Mouse (Mus musculus): ENCODE results near the gene Eva1c. TPM values are rescaled to one million over a fixed set of nuclear protein-coding genes. Genes with fewer than 3 reads are reported as not detected.

Gene Eva1c
- total and polyA plus RNA-seq, 2 experiments from 2014 or later: 1.7 to 11.4 TPM

- DNase-seq (ENCODE audit: low spot score) (peak; percentile 26), ATAC-seq (ENCODE audit: insufficient read depth, low read depth) (peak; percentile 51)
- 41% methylated on average over 4 of the region's 4 CpGs for WGBS
Observed at GRCm38 (mm10) chr16:90901364-90901763, 74.8 kb downstream of the Eva1c start.

DNA sequence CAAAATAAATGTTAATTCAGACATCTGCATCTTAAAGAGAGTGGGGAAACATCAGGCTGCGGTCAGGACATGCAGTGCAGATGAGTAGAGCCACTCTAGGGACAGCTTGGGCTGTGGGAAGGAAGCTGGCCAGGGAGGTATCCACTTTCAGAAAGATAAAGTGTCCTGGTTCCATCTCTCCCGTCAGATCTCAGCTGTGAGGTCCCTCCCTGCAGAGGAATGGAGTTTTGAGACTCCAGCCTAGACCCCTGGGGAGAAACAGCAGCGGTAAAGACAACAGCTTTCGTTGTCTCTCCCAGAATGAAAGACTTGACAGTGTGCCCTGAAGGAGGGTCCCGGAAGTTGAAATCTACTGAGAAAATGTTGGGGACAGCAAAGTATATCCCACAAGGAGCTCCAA is 76.8 kb downstream of the Eva1c start:
- ATAC-seq (ENCODE audit: insufficient read depth, low read depth) (no peak), DNase-seq (ENCODE audit: low spot score) (peak; percentile 36)
- no peak overlapping the region for H3K4me3 ChIP-seq (ENCODE audit: low read depth, low read length)
- no peak overlapping the region for H3K4me2 ChIP-seq (ENCODE audit: low read depth, low read length)
- no peak for TF ChIP-seq EP300 (IDR thresholded peaks at IDR 0.05; ENCODE audit: low read depth)
- no peak for TF ChIP-seq CTCF (IDR thresholded peaks at IDR 0.05; ENCODE audit: low read depth)
- H3K27ac ChIP-seq (ENCODE audit: low read depth): peak overlapping the region; percentile 6; the same call in 1 of the 2 replicates
- H3K4me1 ChIP-seq (ENCODE audit: control insufficient read depth, insufficient read depth): peaks cover 14% of the 10 kb centered on the region
- peaks cover 5% of the 10 kb centered on the region; the same call in 1 of the 2 replicates for H3K27me3 ChIP-seq (ENCODE audit: control insufficient read depth, insufficient read depth, low read length)
- no peaks in the 10 kb centered on the region for H3K9me3 ChIP-seq (replicated peaks; ENCODE audit: control insufficient read depth, low read length)
- 57% methylated on average over 5 of the region's 5 CpGs for whole genome bisulfite sequencing
- H3K9ac ChIP-seq (replicated peaks; ENCODE audit: low read depth, low read length): no peak overlapping the region
- no peaks in the 10 kb centered on the region for H3K36me3 ChIP-seq (replicated peaks; ENCODE audit: control insufficient read depth, insufficient read depth, low read length)

More at GRCm38 (mm10) chr16:90901364-90901763, 74.8 kb downstream of the Eva1c start:
- peak overlapping the region; percentile 30; the same call in 1 of the 2 replicates for H3K27ac ChIP-seq (ENCODE audit: low read depth)
- no peaks in the 10 kb centered on the region for H3K36me3 ChIP-seq (replicated peaks; ENCODE audit: control insufficient read depth, insufficient read depth, low read length)
- no peak overlapping the region for H3K4me3 ChIP-seq (ENCODE audit: low read depth, low read length)
- peaks cover 21% of the 10 kb centered on the region for H3K4me1 ChIP-seq (ENCODE audit: control insufficient read depth, insufficient read depth)
- no peaks in the 10 kb centered on the region for H3K27me3 ChIP-seq (ENCODE audit: control insufficient read depth, insufficient read depth, low read length)
- TF ChIP-seq CTCF (IDR thresholded peaks at IDR 0.05; ENCODE audit: low read depth): no peak
- no peak for TF ChIP-seq EP300 (IDR thresholded peaks at IDR 0.05; ENCODE audit: low read depth)
- H3K9ac ChIP-seq (replicated peaks; ENCODE audit: low read depth, low read length): no peak overlapping the region
- H3K9me3 ChIP-seq (replicated peaks; ENCODE audit: control insufficient read depth, low read length): no peaks in the 10 kb centered on the region
- H3K4me2 ChIP-seq (ENCODE audit: low read depth, low read length): no peak overlapping the region

DNA sequence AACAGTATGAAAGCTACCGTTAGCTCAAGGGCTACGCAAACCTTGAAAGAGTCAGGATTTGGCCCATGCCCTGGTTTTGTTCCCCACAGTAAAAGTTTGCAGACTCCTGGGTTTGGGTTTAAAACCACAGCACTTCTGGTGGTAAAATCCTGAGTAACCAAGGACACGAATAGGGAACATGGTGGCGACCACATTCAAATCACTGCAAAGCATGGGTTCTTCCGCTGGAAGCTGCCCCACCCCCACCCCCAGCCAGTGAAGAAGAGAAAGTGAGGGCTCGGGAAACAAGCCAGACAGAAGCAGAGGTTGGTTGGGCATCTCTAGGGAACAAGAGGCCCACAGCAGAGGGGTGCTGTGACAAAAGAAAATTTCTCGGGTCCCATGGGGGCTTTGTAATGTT is 80.7 kb downstream of the Eva1c start:
- Histone ChIP-seq H3K9ac (replicated peaks; ENCODE audit: low read depth, low read length) (no peak overlapping the region), H3K27ac (ENCODE audit: low read depth) (no peak overlapping the region), H3K4me2 (ENCODE audit: low read depth, low read length) (no peak overlapping the region), H3K4me3 (ENCODE audit: low read depth, low read length) (no peak overlapping the region), H3K36me3 (replicated peaks; ENCODE audit: control insufficient read depth, insufficient read depth, low read length) (no peaks in the 10 kb centered on the region), H3K9me3 (replicated peaks; ENCODE audit: control insufficient read depth, low read length) (no peaks in the 10 kb centered on the region), H3K27me3 (ENCODE audit: control insufficient read depth, insufficient read depth, low read length) (peaks cover 5% of the 10 kb centered on the region; the same call in 1 of the 2 replicates), H3K4me1 (ENCODE audit: control insufficient read depth, insufficient read depth) (no peaks in the 10 kb centered on the region)
- DNase-seq (ENCODE audit: low spot score): no peak
- no peak for ATAC-seq (ENCODE audit: insufficient read depth, low read depth)
- WGBS: 66% methylated on average over 7 of the region's 7 CpGs
- TF ChIP-seq EP300 (IDR thresholded peaks at IDR 0.05; ENCODE audit: low read depth) (no peak), CTCF (IDR thresholded peaks at IDR 0.05; ENCODE audit: low read depth) (no peak)

DNA sequence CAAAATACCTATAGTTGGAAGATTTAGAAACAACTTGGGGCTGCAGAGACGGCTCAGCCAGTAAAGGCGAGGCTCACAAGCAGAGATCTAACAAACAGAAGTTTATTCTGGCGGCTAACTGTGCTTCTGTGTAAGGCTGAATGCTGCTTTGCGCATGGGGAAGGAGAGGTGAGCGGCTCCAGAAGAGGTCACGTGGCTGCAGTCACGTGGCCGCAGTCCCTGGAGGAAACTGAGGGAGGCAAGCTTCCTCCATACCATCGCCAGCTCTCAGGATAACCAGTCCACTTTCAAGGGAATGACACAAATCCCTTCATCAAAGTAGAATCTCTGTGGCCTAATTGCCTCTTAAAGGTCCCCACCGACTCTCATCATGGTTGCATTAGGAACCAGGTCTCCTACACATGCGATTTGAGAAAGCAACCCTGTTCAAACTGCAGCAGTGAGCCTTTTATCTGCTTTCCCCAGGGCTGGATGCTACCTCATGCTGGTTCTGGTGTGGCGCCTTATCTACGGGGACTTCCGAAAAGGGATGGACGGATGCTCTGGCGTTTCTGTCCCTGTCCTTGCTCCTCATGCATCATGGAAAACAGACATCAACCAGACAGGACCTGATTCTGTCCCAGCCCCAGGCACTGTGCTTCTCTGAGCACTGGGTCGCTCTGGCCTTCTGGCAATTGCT is 84.5 kb downstream of the Eva1c start:
- no peak overlapping the region for H3K4me2 ChIP-seq (ENCODE audit: low read depth, low read length)
- H3K27me3 ChIP-seq (ENCODE audit: control insufficient read depth, insufficient read depth, low read length): peaks cover 5% of the 10 kb centered on the region; the same call in 1 of the 2 replicates
- DNase-seq (ENCODE audit: low spot score) (no peak), ATAC-seq (ENCODE audit: insufficient read depth, low read depth) (peak; percentile 16; the same call in 1 of the 2 replicates)
- H3K9me3 ChIP-seq (replicated peaks; ENCODE audit: control insufficient read depth, low read length): no peaks in the 10 kb centered on the region
- no peak overlapping the region for H3K9ac ChIP-seq (replicated peaks; ENCODE audit: low read depth, low read length)
- WGBS: 68% methylated on average over 17 of the region's 17 CpGs
- H3K27ac ChIP-seq (ENCODE audit: low read depth): no peak overlapping the region
- H3K4me1 ChIP-seq (ENCODE audit: control insufficient read depth, insufficient read depth): no peaks in the 10 kb centered on the region
- TF ChIP-seq EP300 (IDR thresholded peaks at IDR 0.05; ENCODE audit: low read depth): no peak
- no peak for TF ChIP-seq CTCF (IDR thresholded peaks at IDR 0.05; ENCODE audit: low read depth)
- no peaks in the 10 kb centered on the region for H3K36me3 ChIP-seq (replicated peaks; ENCODE audit: control insufficient read depth, insufficient read depth, low read length)
- no peak overlapping the region for H3K4me3 ChIP-seq (ENCODE audit: low read depth, low read length)

DNA sequence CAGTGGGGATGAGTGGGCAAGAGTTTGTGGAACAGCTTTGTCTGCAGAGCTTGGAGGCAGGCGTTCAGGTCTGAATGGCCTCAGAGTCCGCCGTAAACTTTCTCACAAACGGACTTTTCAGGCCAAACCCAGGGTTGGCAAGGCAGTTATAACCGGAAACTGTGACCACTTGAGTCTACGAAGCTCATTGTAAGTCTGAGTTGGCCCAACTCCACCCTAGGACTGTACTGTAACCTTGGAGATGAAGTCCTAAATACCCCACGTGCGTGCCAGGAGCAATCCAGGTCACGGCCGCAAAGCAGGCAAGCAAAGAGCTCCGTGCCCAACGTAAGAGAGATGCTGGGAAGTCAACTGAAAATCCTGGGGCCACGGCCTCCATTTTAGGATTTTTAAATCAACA is 85.2 kb downstream of the Eva1c start:
- 81% methylated on average over 13 of the region's 13 CpGs for WGBS

More for the DNA sequence above, 85.2 kb downstream of the Eva1c start:
- DNase-seq (ENCODE audit: low spot score): no peak
- Histone ChIP-seq H3K4me1 (ENCODE audit: control insufficient read depth, insufficient read depth) (no peaks in the 10 kb centered on the region), H3K4me2 (ENCODE audit: low read depth, low read length) (no peak overlapping the region), H3K9me3 (replicated peaks; ENCODE audit: control insufficient read depth, low read length) (no peaks in the 10 kb centered on the region), H3K27ac (ENCODE audit: low read depth) (no peak overlapping the region), H3K36me3 (replicated peaks; ENCODE audit: control insufficient read depth, insufficient read depth, low read length) (no peaks in the 10 kb centered on the region), H3K9ac (replicated peaks; ENCODE audit: low read depth, low read length) (no peak overlapping the region), H3K27me3 (ENCODE audit: control insufficient read depth, insufficient read depth, low read length) (peaks cover 5% of the 10 kb centered on the region; the same call in 1 of the 2 replicates), H3K4me3 (ENCODE audit: low read depth, low read length) (no peak overlapping the region)
- TF ChIP-seq CTCF (IDR thresholded peaks at IDR 0.05; ENCODE audit: low read depth) (no peak), EP300 (IDR thresholded peaks at IDR 0.05; ENCODE audit: low read depth) (no peak)
- ATAC-seq (ENCODE audit: insufficient read depth, low read depth): 0 out of 2 replicates have a peak, but pooled peaks have one; percentile 22
